Mouse (Mus musculus) bone marrow macrophage, adult 2 months (primary cell): ENCODE data around the gene Odr4.

ENCODE experiments used
- CTCF ChIP-seq: IDR thresholded peaks from 2 replicates; pipeline ENCODE4 v1.5.1; 2012; ENCODE audit warnings: low read depth, mild to moderate bottlenecking, low read length, moderate library complexity
- POLR2A ChIP-seq: IDR thresholded peaks from 2 replicates; pipeline ENCODE4 v1.6.1; 2012; ENCODE audit warnings: mild to moderate bottlenecking, low read depth, low read length, borderline replicate concordance

DNA sequence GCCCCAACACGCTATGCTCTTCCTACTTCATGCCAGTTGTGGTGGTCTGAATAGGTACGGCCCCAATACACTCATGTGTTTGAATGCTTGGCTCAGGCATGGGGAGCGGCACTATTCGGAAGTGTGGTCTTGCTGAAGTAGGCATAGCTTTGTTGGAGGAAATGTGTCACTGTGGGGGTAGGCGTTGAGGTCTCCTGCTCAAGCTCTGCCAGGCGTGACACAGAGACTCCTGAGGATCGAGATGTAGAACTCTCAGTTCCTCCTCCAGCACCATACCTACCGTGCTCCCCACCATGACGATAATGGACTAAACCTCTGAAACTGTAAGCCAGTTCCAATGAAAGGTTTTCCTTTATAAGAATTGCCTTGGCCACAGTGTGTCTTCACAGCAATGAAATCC is 5.3 kb downstream of the Odr4 start:
- TF ChIP-seq POLR2A: no peak
- TF ChIP-seq CTCF: no peak
